Mouse (Mus musculus) adrenal gland, postnatal 4 days (tissue): ENCODE results near the gene Gtf2i. TPM values are rescaled to one million over a fixed set of nuclear protein-coding genes. Genes with fewer than 3 reads are reported as not detected.

Experiments
- DNase-seq, 2 experiments: peaks; one replicate each; pipeline ENCODE4 v3.0.0; 2021 to 2022; ENCODE audit warnings: low spot score in 2 of 2, mixed read lengths in 2 of 2
- total RNA-seq, 2 experiments: library from RNA; stranded (reverse); gene quantifications; 2 replicates each; pipeline ENCODE4 v1.2.3; 2021

The Gtf2i gene
- total RNA-seq, 2 experiments from 2014 or later, result 266 to 270 TPM

GRCm38 (mm10) chr5:134246146-134246545 lies 68.4 kb downstream of the Gtf2i start:
- no peak for DNase-seq

- DNase-seq, result no peak
Measured at GRCm38 (mm10) chr5:134244890-134245289, 69.7 kb downstream of the Gtf2i start.

GRCm38 (mm10) chr5:134243661-134244436 lies 70.7 kb downstream of the Gtf2i start:
- no peak for DNase-seq

- DNase-seq, result no peak
Measured at GRCm38 (mm10) chr5:134241831-134242230, 72.7 kb downstream of the Gtf2i start.

GRCm38 (mm10) chr5:134237936-134238760 lies 76.4 kb downstream of the Gtf2i start:
- no peak for DNase-seq

GRCm38 (mm10) chr5:134237508-134237907 lies 77.1 kb downstream of the Gtf2i start:
- no peak for DNase-seq

GRCm38 (mm10) chr5:134236796-134237195 lies 77.8 kb downstream of the Gtf2i start:
- no peak for DNase-seq

- DNase-seq, result no peak
Measured at GRCm38 (mm10) chr5:134236241-134236640, 78.3 kb downstream of the Gtf2i start.

- no peak for DNase-seq
Measured at GRCm38 (mm10) chr5:134235111-134235510, 79.4 kb downstream of the Gtf2i start.

GRCm38 (mm10) chr5:134234205-134234604 lies 80.4 kb downstream of the Gtf2i start:
- no peak for DNase-seq

GRCm38 (mm10) chr5:134233244-134233651 lies 81.3 kb downstream of the Gtf2i start:
- no peak for DNase-seq

- no peak for DNase-seq
Measured at GRCm38 (mm10) chr5:134232568-134232967, 82.0 kb downstream of the Gtf2i start.

- DNase-seq, result no peak
Measured at GRCm38 (mm10) chr5:134232111-134232510, 82.4 kb downstream of the Gtf2i start.

GRCm38 (mm10) chr5:134231376-134231775 lies 83.2 kb downstream of the Gtf2i start:
- DNase-seq, result no peak

GRCm38 (mm10) chr5:134229391-134229790 lies 85.2 kb downstream of the Gtf2i start, which contains the start of gene Ncf1:
Gene Ncf1 (minus strand): TSS chr5:134229625.
- no peak for DNase-seq

- no peak for DNase-seq
Measured at GRCm38 (mm10) chr5:134228249-134228638, 86.3 kb downstream of the Gtf2i start.

GRCm38 (mm10) chr5:134227574-134228248 lies 86.8 kb downstream of the Gtf2i start:
- DNase-seq, result no peak

- DNase-seq, result no peak
Measured at GRCm38 (mm10) chr5:134226946-134227345, 87.6 kb downstream of the Gtf2i start.

GRCm38 (mm10) chr5:134225110-134225901 lies 89.3 kb downstream of the Gtf2i start:
- no peak for DNase-seq

GRCm38 (mm10) chr5:134221708-134222150 lies 92.8 kb downstream of the Gtf2i start:
- DNase-seq, result no peak

GRCm38 (mm10) chr5:134221278-134221677 lies 93.3 kb downstream of the Gtf2i start:
- DNase-seq, result no peak
